Mouse (Mus musculus): ENCODE measurements at regions not wholly inside any gene's neighbourhood (a gene's known extent, or its start where the extent isn't known, plus 50 kb on each side); places are given as distances from the start of the nearest gene placed in this dataset.
A peak's percentile ranks its signal among the peaks of the same experiment; 100 is the strongest.

DNA sequence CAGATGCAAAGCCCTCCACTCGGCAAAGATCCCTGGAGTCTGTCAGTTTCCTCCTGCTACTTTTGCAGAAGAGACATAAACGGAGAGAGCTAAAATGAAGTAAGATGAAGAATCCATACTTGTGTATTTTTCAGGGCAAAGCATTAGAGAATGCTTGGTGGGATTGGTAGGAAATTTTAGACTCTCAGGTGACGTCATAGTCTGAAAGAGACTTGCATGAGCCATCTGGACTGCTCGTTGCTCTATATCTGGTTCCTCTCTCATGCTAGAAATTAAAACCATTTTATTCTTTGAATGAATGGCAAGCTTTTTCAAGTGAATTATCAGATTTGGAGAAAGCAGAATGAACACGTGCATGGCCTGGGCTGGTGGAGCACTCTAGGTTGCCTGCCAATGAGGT, 154.4 kb upstream of the Rnaseh2b start:
- DNase-seq (ENCODE audit: low read depth), result no peak

GRCm38 (mm10) chr14:62144385-62145030, 147.9 kb upstream of the Rnaseh2b start:
- DNase-seq (ENCODE audit: low read depth), result no peak
- TF ChIP-seq CTCF (IDR thresholded peaks at IDR 0.05; ENCODE audit: borderline replicate concordance, extremely low read depth, insufficient read depth, insufficient read length) (no peak), POLR2A (IDR thresholded peaks at IDR 0.05; ENCODE audit: borderline replicate concordance, extremely low read depth, insufficient read depth, insufficient read length, poor library complexity, severe bottlenecking) (no peak)

More for the DNA sequence above, 154.4 kb upstream of the Rnaseh2b start:
- TF ChIP-seq POLR2A (IDR thresholded peaks at IDR 0.05; ENCODE audit: borderline replicate concordance, extremely low read depth, insufficient read depth, insufficient read length, poor library complexity, severe bottlenecking) (no peak), CTCF (IDR thresholded peaks at IDR 0.05; ENCODE audit: borderline replicate concordance, extremely low read depth, insufficient read depth, insufficient read length) (no peak)

DNA sequence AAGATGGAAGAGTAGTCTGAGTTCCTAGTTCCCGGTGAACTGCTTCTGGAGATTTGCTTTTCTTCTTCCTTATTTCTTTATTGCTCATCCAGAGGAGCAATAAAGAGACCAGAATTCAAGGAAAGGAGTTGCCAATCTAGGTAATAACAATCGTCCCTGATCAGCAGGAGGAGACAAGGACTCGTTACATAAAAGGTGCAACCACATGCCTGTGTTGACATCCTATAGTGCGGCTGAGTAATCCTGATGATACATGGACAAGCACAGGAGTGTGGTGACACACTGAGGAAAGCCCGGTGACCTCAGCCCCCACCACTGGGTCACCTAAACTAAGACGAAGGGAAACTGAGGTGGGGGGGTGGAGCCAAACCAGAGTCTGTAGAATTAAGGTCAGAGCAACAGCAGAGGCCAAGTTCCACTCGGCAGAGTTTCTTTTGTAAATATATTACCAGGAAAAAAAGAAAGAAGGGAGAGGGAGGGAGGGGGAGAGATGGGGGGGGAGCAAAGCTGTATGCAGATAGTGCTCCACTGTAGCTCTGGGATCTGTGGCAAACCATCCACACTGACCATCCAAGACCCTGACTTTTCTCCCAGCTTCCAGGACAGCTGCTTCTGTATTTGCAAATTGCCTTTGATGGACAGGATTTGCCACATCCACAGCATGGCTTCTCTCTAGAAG, 135.2 kb upstream of the Rnaseh2b start:
- TF ChIP-seq CTCF (IDR thresholded peaks at IDR 0.05; ENCODE audit: borderline replicate concordance, extremely low read depth, insufficient read depth, insufficient read length) (no peak), POLR2A (IDR thresholded peaks at IDR 0.05; ENCODE audit: borderline replicate concordance, extremely low read depth, insufficient read depth, insufficient read length, poor library complexity, severe bottlenecking) (no peak)
- no peak for DNase-seq (ENCODE audit: low read depth)

- DNase-seq (ENCODE audit: low read depth), result no peak
- no peak for TF ChIP-seq CTCF (IDR thresholded peaks at IDR 0.05; ENCODE audit: borderline replicate concordance, extremely low read depth, insufficient read depth, insufficient read length)
Observed at GRCm38 (mm10) chr14:62159690-62160089, 132.7 kb upstream of the Rnaseh2b start.

- TF ChIP-seq POLR2A (IDR thresholded peaks at IDR 0.05; ENCODE audit: borderline replicate concordance, extremely low read depth, insufficient read depth, insufficient read length, poor library complexity, severe bottlenecking), result no peak
- peak; percentile 22 for DNase-seq (ENCODE audit: low read depth)
Observed at GRCm38 (mm10) chr14:62163120-62163796, 129.1 kb upstream of the Rnaseh2b start.

DNA sequence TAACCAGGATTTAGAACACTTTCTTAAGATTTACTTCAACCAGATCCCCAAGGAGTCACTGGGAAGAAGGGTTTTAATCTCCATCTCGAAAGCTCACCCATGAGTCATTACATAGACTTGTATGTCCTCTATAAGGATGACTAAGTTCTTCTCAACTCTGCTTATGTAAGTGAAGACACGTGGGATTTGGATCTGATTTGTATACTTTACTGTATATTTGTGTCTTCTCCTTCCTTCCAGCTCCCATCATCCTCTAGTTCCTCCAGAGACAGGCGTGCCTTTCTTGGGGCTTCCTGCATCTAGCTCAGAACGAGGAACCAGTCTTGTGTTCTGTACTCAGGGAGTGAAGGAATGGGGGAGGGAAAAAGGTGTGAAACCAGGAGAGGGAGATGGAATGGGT, 127.5 kb upstream of the Rnaseh2b start:
- no peak for DNase-seq (ENCODE audit: low read depth)
- no peak for TF ChIP-seq CTCF (IDR thresholded peaks at IDR 0.05; ENCODE audit: borderline replicate concordance, extremely low read depth, insufficient read depth, insufficient read length)
- TF ChIP-seq POLR2A (IDR thresholded peaks at IDR 0.05; ENCODE audit: borderline replicate concordance, extremely low read depth, insufficient read depth, insufficient read length, poor library complexity, severe bottlenecking), result no peak

DNA sequence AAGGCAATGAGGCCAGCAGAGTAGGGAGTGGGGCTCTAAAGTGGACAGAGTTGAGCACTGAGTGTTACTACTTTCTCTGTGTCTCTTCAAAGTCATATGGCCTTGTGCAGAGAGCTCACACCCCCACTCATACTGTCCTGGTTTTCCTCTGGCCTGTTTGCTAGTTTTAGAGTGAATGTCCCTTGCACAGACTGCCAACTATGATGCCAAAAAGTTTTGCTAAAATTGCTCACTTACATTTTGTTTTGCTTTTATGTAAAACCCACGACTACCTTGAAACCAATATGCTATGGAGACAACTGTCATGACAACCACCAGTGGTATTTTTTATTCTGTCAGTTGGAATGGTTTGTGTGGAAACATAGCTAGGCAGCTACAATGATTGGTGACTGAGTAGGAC, 126.4 kb upstream of the Rnaseh2b start:
- no peak for DNase-seq (ENCODE audit: low read depth)
- no peak for TF ChIP-seq POLR2A (IDR thresholded peaks at IDR 0.05; ENCODE audit: borderline replicate concordance, extremely low read depth, insufficient read depth, insufficient read length, poor library complexity, severe bottlenecking)
- TF ChIP-seq CTCF (IDR thresholded peaks at IDR 0.05; ENCODE audit: borderline replicate concordance, extremely low read depth, insufficient read depth, insufficient read length), result no peak

- no peak for TF ChIP-seq CTCF (IDR thresholded peaks at IDR 0.05; ENCODE audit: borderline replicate concordance, extremely low read depth, insufficient read depth, insufficient read length)
- TF ChIP-seq POLR2A (IDR thresholded peaks at IDR 0.05; ENCODE audit: borderline replicate concordance, extremely low read depth, insufficient read depth, insufficient read length, poor library complexity, severe bottlenecking), result no peak
- peak; percentile 32 for DNase-seq (ENCODE audit: low read depth)
Observed at GRCm38 (mm10) chr14:62166596-62166995, 125.8 kb upstream of the Rnaseh2b start.

- no peak for TF ChIP-seq POLR2A (IDR thresholded peaks at IDR 0.05; ENCODE audit: borderline replicate concordance, extremely low read depth, insufficient read depth, insufficient read length, poor library complexity, severe bottlenecking)
- no peak for TF ChIP-seq CTCF (IDR thresholded peaks at IDR 0.05; ENCODE audit: borderline replicate concordance, extremely low read depth, insufficient read depth, insufficient read length)
- no peak for DNase-seq (ENCODE audit: low read depth)
Observed at GRCm38 (mm10) chr14:62167090-62167489, 125.3 kb upstream of the Rnaseh2b start.

DNA sequence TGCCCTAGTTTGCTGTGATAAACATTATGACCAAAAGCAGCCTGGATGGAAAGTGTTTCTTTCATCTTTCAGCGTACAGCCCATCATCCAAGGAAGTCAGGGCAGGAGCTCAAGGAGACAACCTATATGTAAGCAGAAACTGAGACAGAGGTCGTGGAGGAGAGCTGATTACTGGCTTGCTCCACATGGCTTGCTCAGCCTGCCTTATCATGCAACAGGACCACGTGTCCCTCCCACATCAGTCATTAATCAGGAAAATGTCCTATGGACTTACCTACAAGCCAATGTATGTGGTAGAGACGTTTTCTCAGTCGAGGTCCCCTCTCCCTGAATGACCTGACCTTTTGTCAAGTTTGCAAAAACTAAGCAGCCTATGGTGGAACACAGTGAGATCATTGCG, 123.7 kb upstream of the Rnaseh2b start:
- TF ChIP-seq CTCF (IDR thresholded peaks at IDR 0.05; ENCODE audit: borderline replicate concordance, extremely low read depth, insufficient read depth, insufficient read length) (no peak), POLR2A (IDR thresholded peaks at IDR 0.05; ENCODE audit: borderline replicate concordance, extremely low read depth, insufficient read depth, insufficient read length, poor library complexity, severe bottlenecking) (no peak)
- no peak for DNase-seq (ENCODE audit: low read depth)

DNA sequence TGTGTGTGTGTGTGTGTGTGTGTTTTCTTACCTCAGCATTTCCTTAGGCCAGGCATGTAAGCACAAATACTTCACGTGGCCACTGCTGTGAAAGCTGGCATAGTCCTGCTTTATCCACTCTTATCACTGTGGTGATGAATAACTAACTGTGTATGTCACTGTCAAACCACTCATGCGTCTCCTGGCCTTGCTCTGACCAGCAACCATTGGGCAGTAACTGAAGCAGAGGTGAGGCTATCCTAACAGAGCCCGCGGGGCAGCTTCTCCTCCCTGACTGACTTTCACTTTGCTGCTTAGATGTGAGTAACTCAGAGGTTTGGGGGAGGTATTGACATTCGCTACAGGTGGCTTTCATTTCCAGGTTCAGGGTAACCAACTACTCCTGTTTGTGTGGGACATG, 122.0 kb upstream of the Rnaseh2b start:
- no peak for DNase-seq (ENCODE audit: low read depth)

More for the DNA sequence above, 122.0 kb upstream of the Rnaseh2b start:
- TF ChIP-seq CTCF (IDR thresholded peaks at IDR 0.05; ENCODE audit: borderline replicate concordance, extremely low read depth, insufficient read depth, insufficient read length) (no peak), POLR2A (IDR thresholded peaks at IDR 0.05; ENCODE audit: borderline replicate concordance, extremely low read depth, insufficient read depth, insufficient read length, poor library complexity, severe bottlenecking) (no peak)

Data from brain, embryonic 14.5 days (tissue).